Mouse (Mus musculus) forebrain, postnatal 0 days (tissue): ENCODE measurements at regions not wholly inside any gene's neighbourhood (a gene's known extent, or its start where the extent isn't known, plus 50 kb on each side); places are given as distances from the start of the nearest gene placed in this dataset.

Source experiments
- ATAC-seq: fragments of 200-750 bp; cut with Nextera tagmentation; 2 replicates; pipeline ENCODE4 v1.8.0; 2017; ENCODE audit warnings: mild to moderate bottlenecking, moderate library complexity
- DNase-seq: peaks from one replicate; pipeline ENCODE4 v3.0.0-alpha.2; 2015
- H3K27ac ChIP-seq: fragments of 300-500 bp; sonication (generic); 2 replicates; pipeline ENCODE4 v1.5.1; 2014; ENCODE audit warnings: low read depth, mild to moderate bottlenecking, antibody characterized with exemption, low read length, moderate library complexity, mixed read lengths
- H3K27me3 ChIP-seq: fragments of 300-500 bp; sonication (generic); 2 replicates; pipeline ENCODE4 v1.6.1; 2014; ENCODE audit warnings: mild to moderate bottlenecking, low read length, mixed read lengths; ENCODE audit not compliant: insufficient read depth
- H3K36me3 ChIP-seq: fragments of 300-500 bp; sonication (generic); 2 replicates; pipeline ENCODE4 v1.6.1; 2014; ENCODE audit warnings: mild to moderate bottlenecking, moderate library complexity; ENCODE audit not compliant: insufficient read depth
- H3K4me1 ChIP-seq: fragments of 300-500 bp; sonication (generic); 2 replicates; pipeline ENCODE4 v1.6.1; 2014; ENCODE audit warnings: antibody characterized with exemption; ENCODE audit not compliant: insufficient read depth
- H3K4me2 ChIP-seq: fragments of 300-500 bp; sonication (generic); 2 replicates; pipeline ENCODE4 v1.6.1; 2014; ENCODE audit warnings: low read depth, mild to moderate bottlenecking, moderate library complexity
- H3K4me3 ChIP-seq: fragments of 300-500 bp; sonication (generic); 2 replicates; pipeline ENCODE4 v1.5.1; 2014; ENCODE audit warnings: low read depth, low read length, mixed read lengths
- H3K9ac ChIP-seq: fragments of 300-500 bp; sonication (generic); 2 replicates; pipeline ENCODE4 v1.6.1; 2014; ENCODE audit warnings: mild to moderate bottlenecking
- H3K9me3 ChIP-seq: fragments of 300-500 bp; sonication (generic); 2 replicates; pipeline ENCODE4 v1.6.1; 2016; ENCODE audit warnings: low read length
- CTCF ChIP-seq: sonication (generic); IDR thresholded peaks from 2 replicates; pipeline ENCODE4 v1.5.1; 2016; ENCODE audit warnings: antibody characterized with exemption, control low read depth, low read depth
- WGBS: fragments of 180-500 bp; shearing (Covaris S2); extraction: QIAGEN DNeasy Blood & Tissue Kit; methylation state at CpG from one replicate; pipeline ENCODE4 v1.1.7; 2014; 5-methylcytosine and 5-hydroxymethylcytosine counted together

- Histone ChIP-seq H3K9ac (no peak overlapping the region), H3K4me2 (no peak overlapping the region), H3K27ac (no peak overlapping the region), H3K4me1 (peaks cover 2% of the 10 kb centered on the region; the same call in 1 of the 2 replicates), H3K9me3 (no peaks in the 10 kb centered on the region), H3K4me3 (no peak overlapping the region), H3K27me3 (no peaks in the 10 kb centered on the region; the same call in 1 of the 2 replicates), H3K36me3 (no peaks in the 10 kb centered on the region)
- WGBS = 33% methylated on average over 5 of the region's 5 CpGs
- ATAC-seq = no peak
- DNase-seq = no peak
- no peak for TF ChIP-seq CTCF
These were observed 227.9 kb upstream of the BB014433 start for GRCm38 (mm10) chr8:15273775-15274174.

- H3K4me1 ChIP-seq = peaks cover 2% of the 10 kb centered on the region; the same call in 1 of the 2 replicates
- peak; percentile 10; the same call in 1 of the 2 replicates for ATAC-seq
- H3K9me3 ChIP-seq = no peaks in the 10 kb centered on the region
- 9% methylated on average over 17 of the region's 17 CpGs for WGBS
- no peak for DNase-seq
- H3K36me3 ChIP-seq = no peaks in the 10 kb centered on the region
- no peak for TF ChIP-seq CTCF
- peak overlapping the region; percentile 19; the same call in 1 of the 2 replicates for H3K4me2 ChIP-seq
- H3K27ac ChIP-seq = no peak overlapping the region
- H3K4me3 ChIP-seq = no peak overlapping the region
- H3K9ac ChIP-seq = 0 out of 2 replicates have a peak overlapping the region, but pooled peaks have one; percentile 6
- H3K27me3 ChIP-seq = no peaks in the 10 kb centered on the region; the same call in 1 of the 2 replicates
These were observed 226.1 kb upstream of the BB014433 start for GRCm38 (mm10) chr8:15271793-15272587.

- Histone ChIP-seq H3K27ac (no peak overlapping the region), H3K9me3 (0 out of 2 replicates have a peak, but pooled peaks cover 4% of the 10 kb centered on the region), H3K27me3 (no peaks in the 10 kb centered on the region; the same call in 1 of the 2 replicates), H3K9ac (no peak overlapping the region), H3K4me3 (no peak overlapping the region), H3K36me3 (no peaks in the 10 kb centered on the region), H3K4me1 (peaks cover 2% of the 10 kb centered on the region; the same call in 1 of the 2 replicates), H3K4me2 (no peak overlapping the region)
- DNase-seq (peak; percentile 92), ATAC-seq (peak; percentile 38)
- peak; percentile 84 for TF ChIP-seq CTCF
- WGBS = 4% methylated on average over 5 of the region's 5 CpGs
These were observed 224.4 kb upstream of the BB014433 start for GRCm38 (mm10) chr8:15270290-15270689.

GRCm38 (mm10) chr8:15244770-15245485 lies 199.1 kb upstream of the BB014433 start:
- WGBS = 84% methylated on average over 12 of the region's 12 CpGs
- DNase-seq = no peak

GRCm38 (mm10) chr8:15235410-15235809 lies 189.5 kb upstream of the BB014433 start:
- Histone ChIP-seq H3K9me3 (no peaks in the 10 kb centered on the region), H3K27ac (no peak overlapping the region), H3K36me3 (no peaks in the 10 kb centered on the region), H3K27me3 (no peaks in the 10 kb centered on the region), H3K9ac (no peak overlapping the region), H3K4me2 (no peak overlapping the region), H3K4me3 (no peak overlapping the region), H3K4me1 (no peaks in the 10 kb centered on the region)
- DNase-seq (no peak), ATAC-seq (no peak)
- 59% methylated on average over 3 of the region's 3 CpGs for WGBS
- TF ChIP-seq CTCF = no peak

More at GRCm38 (mm10) chr8:15244770-15245485, 199.1 kb upstream of the BB014433 start:
- TF ChIP-seq CTCF = no peak
- peak; percentile 80 for ATAC-seq
- Histone ChIP-seq H3K9ac (no peak overlapping the region), H3K9me3 (no peaks in the 10 kb centered on the region), H3K4me3 (no peak overlapping the region), H3K4me2 (no peak overlapping the region), H3K27me3 (no peaks in the 10 kb centered on the region), H3K4me1 (no peaks in the 10 kb centered on the region), H3K27ac (no peak overlapping the region), H3K36me3 (no peaks in the 10 kb centered on the region)

- H3K27me3 ChIP-seq = no peaks in the 10 kb centered on the region
- no peak for ATAC-seq
- no peak for TF ChIP-seq CTCF
- H3K4me1 ChIP-seq = no peaks in the 10 kb centered on the region
- no peak overlapping the region for H3K4me2 ChIP-seq
- no peaks in the 10 kb centered on the region for H3K9me3 ChIP-seq
- no peak for DNase-seq
- H3K36me3 ChIP-seq = no peaks in the 10 kb centered on the region
- WGBS = 61% methylated on average over 8 of the region's 8 CpGs
- no peak overlapping the region for H3K27ac ChIP-seq
- no peak overlapping the region for H3K9ac ChIP-seq
- H3K4me3 ChIP-seq = no peak overlapping the region
These were observed 187.4 kb upstream of the BB014433 start for GRCm38 (mm10) chr8:15233241-15233640.

- Histone ChIP-seq H3K9ac (no peak overlapping the region), H3K9me3 (no peaks in the 10 kb centered on the region), H3K27me3 (no peaks in the 10 kb centered on the region), H3K4me1 (no peaks in the 10 kb centered on the region), H3K4me3 (no peak overlapping the region), H3K36me3 (no peaks in the 10 kb centered on the region), H3K27ac (no peak overlapping the region), H3K4me2 (no peak overlapping the region)
- ATAC-seq (no peak), DNase-seq (no peak)
- WGBS = 80% methylated on average over 2 of the region's 2 CpGs
- TF ChIP-seq CTCF = no peak
These were observed 184.3 kb upstream of the BB014433 start for GRCm38 (mm10) chr8:15230217-15230616.
